Mouse (Mus musculus): ENCODE results near the gene Twistnb. TPM values are rescaled to one million over a fixed set of nuclear protein-coding genes. Genes with fewer than 3 reads are reported as not detected.

The Twistnb gene
- total and polyA plus RNA-seq, 3 experiments: 22.1 to 44.6 (median 25.3) TPM

- TF ChIP-seq EP300 (IDR thresholded peaks at IDR 0.05; ENCODE audit: low read depth in 1 of 2, low read length in 2 of 2): no peak
- TF ChIP-seq MYC (IDR thresholded peaks at IDR 0.05; ENCODE audit: low read depth, low read length): no peak
- TF ChIP-seq MAX (IDR thresholded peaks at IDR 0.05; ENCODE audit: low read length): no peak
- TF ChIP-seq GABPA (IDR thresholded peaks at IDR 0.05; ENCODE audit: low read depth, low read length): no peak
- no peak for TF ChIP-seq MAZ (IDR thresholded peaks at IDR 0.05; ENCODE audit: low read depth, low read length)
- TF ChIP-seq NELFE (IDR thresholded peaks at IDR 0.05; ENCODE audit: low read depth, low read length): no peak
- TF ChIP-seq MXI1 (IDR thresholded peaks at IDR 0.05; ENCODE audit: low read depth, low read length): no peak
- no peak for TF ChIP-seq TAL1 (IDR thresholded peaks at IDR 0.05; ENCODE audit: low read length)
- TF ChIP-seq RAD21 (IDR thresholded peaks at IDR 0.05; ENCODE audit: low read depth, low read length): no peak
- TF ChIP-seq ZMIZ1 (IDR thresholded peaks at IDR 0.05; ENCODE audit: low read depth, low read length): no peak
- no peak for TF ChIP-seq TBP (IDR thresholded peaks at IDR 0.05; ENCODE audit: low read depth, low read length)
- TF ChIP-seq USF1 (IDR thresholded peaks at IDR 0.05; ENCODE audit: low read depth, low read length): no peak
- TF ChIP-seq NRF1 (IDR thresholded peaks at IDR 0.05; ENCODE audit: insufficient read depth, low read depth, low read length, poor library complexity, severe bottlenecking): no peak
- no peak for TF ChIP-seq BHLHE40 (IDR thresholded peaks at IDR 0.05; ENCODE audit: borderline replicate concordance, low read depth, low read length)
- Histone ChIP-seq H3K4me1 (ENCODE audit: control insufficient read depth in 1 of 2, insufficient read depth in 2 of 2, low read length in 2 of 2) (no peaks in the 10 kb centered on the region), H3K36me3 (ENCODE audit: control insufficient read depth in 1 of 2, insufficient read depth in 2 of 2, low read length in 2 of 2) (no peaks in the 10 kb centered on the region), H3K9ac (ENCODE audit: control insufficient read depth, low read depth, low read length, poor library complexity, severe bottlenecking) (no peak overlapping the region), H3K9me3 (replicated peaks; ENCODE audit: insufficient read depth, low read length) (no peaks in the 10 kb centered on the region), H3K4me3 (ENCODE audit: control insufficient read depth in 1 of 2, insufficient read depth in 1 of 2, low read depth in 2 of 2, low read length in 2 of 2) (no peak overlapping the region), H3K27ac (ENCODE audit: control insufficient read depth, low read depth, low read length) (no peak overlapping the region), H3K79me2 (ENCODE audit: control insufficient read depth, insufficient read depth, low read length, poor library complexity) (no peaks in the 10 kb centered on the region), H3K27me3 (ENCODE audit: control insufficient read depth in 1 of 2, insufficient read depth in 2 of 2, low read length in 2 of 2) (peaks cover 0 to 1% of the 10 kb centered on the region in 2 experiments; a peak in 1 of 4 replicates)
- DNase-seq (ENCODE audit: low read depth, low spot score): no peak
Observed at GRCm38 (mm10) chr12:33482931-33483330, 53.5 kb downstream of the Twistnb start.

Other genes starting within 250 kb of the Twistnb start
- gene Efcab10, start 34.8 kb upstream of the Twistnb start, total RNA-seq (2012; rRNA removed): not detected in 2 replicates
- not detected for gene Efcab10, start 34.8 kb upstream of the Twistnb start, polyA plus RNA-seq (2012; ENCODE audit: insufficient read depth in 1 of 2, insufficient read length in 2 of 2, low read depth in 1 of 2, low replicate concordance in 2 of 2, missing spikeins in 1 of 2)

All from MEL (cell line).